Mouse (Mus musculus): ENCODE results near the gene Gm11639.

Gene Gm11639

DNA sequence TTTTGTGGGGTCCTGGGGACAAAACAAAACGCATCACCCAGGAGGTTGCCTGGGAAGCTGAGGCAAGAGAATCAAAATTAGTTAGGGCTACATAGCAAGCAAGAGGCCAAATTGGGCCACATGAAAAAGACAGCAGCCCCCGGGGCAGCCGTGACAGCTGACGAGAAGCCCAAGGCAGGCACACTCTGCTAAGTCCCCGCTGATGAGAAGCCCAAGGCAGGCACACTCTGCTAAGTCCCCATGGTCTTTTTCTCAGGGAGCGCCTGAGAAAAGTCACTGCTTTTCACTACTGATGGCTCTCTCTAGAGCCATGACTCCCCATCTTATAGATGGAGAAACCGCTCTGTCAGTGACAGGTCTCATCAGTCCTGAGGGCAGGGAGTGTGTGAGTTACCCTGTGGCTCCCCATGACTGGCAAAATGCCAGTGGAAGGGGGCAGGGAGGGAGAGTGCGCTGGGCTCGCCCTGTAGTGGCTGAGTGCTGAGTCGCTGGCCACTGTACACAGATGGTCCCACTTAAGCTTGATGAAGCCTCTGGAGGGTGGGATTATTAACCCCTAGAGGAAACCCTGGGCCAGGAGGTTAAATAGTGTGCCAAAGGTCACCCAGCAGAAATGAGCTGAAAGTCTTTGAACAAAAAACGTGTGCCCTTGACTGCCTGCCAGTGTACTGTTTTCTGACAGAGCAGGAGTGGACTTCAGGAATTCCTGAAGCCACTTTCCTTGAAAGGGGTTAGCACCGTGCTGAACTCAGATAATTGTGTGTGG is 467.7 kb downstream of the Gm11639 start:
- DNase-seq (ENCODE audit: low spot score in 2 of 2): no peak

DNA sequence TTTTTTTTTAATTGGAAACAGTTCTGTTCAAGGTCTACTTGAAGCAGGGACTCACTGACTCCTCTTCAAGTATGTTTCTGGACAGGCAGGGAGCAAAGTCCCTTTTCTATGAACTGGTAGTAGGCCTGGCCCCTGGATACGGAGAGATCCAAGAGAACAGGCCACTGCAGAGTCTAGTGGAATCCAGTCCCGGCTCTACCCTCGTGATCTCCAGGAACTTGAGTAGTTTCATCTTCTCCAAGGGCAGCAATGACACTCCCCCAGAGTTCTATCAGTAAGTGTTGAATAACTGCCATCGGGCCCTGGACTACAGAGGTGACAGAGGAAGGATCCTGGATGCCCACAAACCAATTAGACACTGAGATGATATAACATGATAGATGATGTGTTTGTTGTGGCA is 470.4 kb downstream of the Gm11639 start:
- no peak for DNase-seq (ENCODE audit: low spot score in 2 of 2)

DNA sequence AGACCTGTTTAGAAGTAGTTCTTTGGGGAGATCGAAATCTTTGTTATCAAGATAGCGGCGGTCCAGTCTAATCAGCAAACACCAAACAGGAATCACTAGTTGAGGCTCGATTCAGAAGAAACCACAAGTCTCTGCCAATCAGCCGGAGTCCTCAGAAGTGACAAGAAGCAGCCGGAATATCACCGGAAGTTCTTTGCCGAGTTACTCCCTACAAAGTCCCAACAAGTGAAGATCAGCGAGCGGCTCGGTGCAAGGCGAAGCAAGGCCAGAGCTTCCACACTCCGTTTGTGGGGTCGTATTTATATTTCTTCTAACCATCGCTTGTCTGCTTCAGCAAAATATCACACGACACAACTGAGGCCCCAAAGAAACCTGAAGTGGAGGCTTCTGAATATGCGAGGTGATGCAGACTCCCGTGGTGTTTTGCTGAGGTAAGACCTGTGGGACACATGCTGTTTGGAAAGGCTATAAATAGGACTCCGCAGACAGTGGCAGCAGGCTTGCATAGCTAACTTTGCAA is 471.3 kb downstream of the Gm11639 start:
- DNase-seq (ENCODE audit: low spot score in 2 of 2): no peak

DNA sequence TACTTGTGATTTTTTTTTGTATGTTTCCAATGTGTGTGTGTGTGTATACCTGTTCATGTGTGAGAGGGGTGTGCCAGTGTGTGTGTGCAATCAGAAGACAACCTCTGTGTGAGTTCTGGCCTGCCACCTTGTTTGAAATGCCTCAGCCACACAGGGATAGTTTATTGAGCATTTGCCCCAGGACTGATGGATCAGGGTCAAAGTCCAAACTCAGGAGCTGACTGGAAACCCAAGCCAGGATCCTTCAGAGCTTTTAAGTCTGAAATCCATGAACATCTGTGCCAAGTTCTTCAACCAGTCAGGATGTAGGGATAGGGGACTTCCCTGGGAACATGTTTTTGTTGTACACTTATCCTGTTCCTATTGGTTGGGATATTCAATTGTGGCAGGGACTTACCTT is 472.5 kb downstream of the Gm11639 start:
- DNase-seq (ENCODE audit: low spot score in 2 of 2): no peak

DNA sequence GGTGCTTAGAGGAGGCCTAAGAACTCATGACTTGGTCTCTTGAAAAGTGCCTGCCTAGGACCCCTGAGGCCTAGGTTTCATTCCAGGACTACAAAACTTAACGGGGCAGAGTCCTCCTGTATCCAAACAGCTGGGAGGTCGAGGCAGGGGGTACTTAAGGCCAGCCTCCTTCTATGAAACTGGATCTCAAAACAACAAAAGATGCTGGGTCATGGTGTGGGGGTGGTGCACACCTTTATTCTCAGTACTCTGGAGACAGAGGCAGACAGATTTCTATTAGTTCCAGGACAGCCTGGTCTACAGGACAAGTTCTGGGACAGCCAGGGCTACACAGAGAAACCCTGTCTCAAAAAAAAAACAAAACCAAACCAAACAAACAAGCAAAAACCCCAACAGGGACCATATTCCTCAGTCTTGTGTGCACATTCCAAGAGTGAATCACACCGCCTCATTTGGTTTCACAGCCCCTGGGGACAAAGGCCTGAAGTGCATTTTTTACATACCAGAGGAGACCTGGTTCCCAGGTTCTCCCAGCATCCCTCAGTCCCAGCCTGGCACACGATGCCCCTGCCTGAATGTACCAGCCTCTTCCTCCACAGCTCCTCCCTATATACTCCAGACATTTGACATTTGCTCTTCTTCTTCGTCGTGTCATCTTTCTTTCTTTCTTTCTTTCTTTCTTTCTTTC is 474.3 kb downstream of the Gm11639 start:
- no peak for DNase-seq (ENCODE audit: low spot score in 2 of 2)

DNA sequence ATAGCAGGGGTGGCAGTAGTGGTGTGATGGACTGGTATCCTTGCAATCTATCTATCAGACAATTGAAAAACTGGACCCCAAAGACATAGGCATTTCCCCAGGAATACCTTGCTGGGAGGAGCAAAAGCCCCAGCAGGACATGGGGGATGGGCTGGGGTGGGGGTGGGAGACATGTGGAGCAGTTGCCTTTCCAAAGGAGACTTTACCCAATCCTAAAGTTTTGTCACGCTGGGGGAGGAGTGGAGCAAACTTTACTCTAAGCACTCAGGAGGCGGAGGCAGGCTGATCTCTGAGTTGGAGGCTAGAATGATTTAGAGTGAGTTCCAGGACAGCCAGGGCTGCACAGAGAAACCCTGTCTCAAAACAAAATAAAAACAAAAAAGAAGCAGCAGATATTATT is 475.9 kb downstream of the Gm11639 start:
- DNase-seq (ENCODE audit: low spot score in 2 of 2): no peak

DNA sequence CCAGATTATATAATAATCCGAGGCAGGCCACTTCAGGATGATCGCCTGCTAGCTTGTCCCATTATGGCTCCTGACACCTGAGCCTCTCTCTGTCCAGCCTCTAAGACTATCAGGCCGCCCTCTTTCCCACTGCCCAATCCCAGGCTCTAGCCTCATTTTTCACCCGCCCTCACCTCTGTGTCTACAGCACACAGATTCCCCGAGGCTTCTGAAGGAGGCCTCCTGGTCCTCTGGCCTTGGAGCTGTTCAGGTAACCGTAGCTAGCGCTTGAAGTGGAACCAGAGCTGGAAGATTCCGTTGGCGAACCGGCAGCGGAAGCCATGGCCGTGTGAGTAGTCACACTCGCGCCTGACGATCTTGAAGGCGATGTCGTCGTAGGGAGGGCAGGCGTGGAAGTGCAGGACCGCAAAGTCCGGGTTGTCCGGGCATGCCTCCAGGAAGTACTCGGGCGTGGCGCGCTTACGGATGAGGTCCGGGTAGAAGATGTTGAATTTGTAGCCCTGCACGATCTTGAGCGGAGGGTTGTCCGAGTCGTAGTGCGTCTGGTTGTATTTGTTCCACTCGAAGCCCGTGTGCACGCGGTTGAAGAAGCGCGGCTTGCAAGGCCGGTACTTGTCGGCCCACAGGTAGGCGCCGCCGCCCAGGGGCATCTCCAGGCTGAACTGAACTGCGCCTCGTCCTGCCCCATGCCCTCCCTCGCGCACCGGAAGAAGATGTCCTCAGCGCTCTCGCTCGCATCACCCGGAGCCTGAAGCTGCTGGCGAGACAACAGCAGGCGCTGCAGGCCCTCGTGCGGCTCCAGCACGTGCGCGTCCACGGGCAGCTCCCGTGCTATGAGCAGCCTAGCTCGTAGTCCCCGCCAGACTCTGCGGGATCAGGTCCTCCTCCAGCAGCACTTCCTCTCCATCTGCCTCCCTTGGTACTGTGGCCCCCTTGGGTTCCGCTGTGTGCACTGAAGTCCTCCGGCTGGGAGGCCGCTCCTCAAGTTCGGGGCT is 479.3 kb downstream of the Gm11639 start:
- no peak for DNase-seq (ENCODE audit: low spot score in 2 of 2)

DNA sequence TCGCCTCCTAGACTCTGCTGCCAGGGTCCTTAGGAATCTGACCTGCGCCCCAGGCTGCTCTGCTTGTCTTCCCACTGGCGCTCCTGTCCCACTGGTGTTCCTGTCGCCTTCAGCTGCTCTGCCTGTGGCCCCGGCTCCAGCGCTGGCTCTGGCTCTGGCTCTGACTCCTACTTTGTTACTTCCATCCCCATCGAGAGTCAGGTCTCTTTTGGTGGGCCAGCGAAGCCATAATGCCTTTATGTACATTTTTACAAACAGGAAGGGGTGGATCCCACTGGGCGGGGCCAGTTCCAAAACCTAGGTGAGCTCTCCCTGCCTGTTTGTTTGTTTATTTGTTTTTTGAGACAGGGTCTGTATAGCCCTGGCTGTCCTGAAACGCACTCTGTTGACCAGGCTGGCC is 481.3 kb downstream of the Gm11639 start:
- DNase-seq (ENCODE audit: low spot score in 2 of 2): no peak

Data from right cerebral cortex, postnatal 36 days (tissue).